Mouse (Mus musculus) layer of hippocampus, adult 9-11 months (tissue): ENCODE measurements around the gene Cog2.

Source experiments
- DNase-seq: peaks from one replicate; pipeline ENCODE4 v3.0.0; 2022

Gene Cog2

GRCm38 (mm10) chr8:124517142-124517541 lies 3.4 kb upstream of the Cog2 start:
- no peak for DNase-seq

- no peak for DNase-seq
These were observed 1.4 kb downstream of the Cog2 start for GRCm38 (mm10) chr8:124521946-124522345.

- no peak for DNase-seq
These were observed 5.7 kb downstream of the Cog2 start for GRCm38 (mm10) chr8:124526261-124526660.

DNA sequence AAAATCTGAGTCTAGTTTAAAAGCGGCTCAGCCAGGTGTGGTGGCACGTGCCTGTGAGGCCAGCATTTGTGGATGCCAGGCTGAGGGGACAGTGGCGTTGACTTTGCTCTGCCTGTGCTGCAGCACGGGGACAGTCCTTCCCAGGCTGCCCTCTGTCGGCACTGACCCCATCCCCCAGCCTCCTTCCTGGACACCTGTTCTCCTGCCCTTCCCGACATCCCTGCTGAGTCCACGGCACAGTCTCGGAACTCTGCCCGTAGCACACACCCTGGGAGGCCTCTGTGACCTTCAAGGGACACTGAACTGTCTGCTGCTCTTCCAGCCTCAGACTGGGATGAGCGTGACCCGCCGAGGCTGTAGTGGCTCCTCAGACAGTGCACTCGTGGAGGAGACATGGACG lies 9.5 kb downstream of the Cog2 start:
- no peak for DNase-seq

GRCm38 (mm10) chr8:124530556-124530955 lies 10.0 kb downstream of the Cog2 start:
- no peak for DNase-seq

GRCm38 (mm10) chr8:124530996-124531395 lies 10.4 kb downstream of the Cog2 start:
- DNase-seq = no peak

GRCm38 (mm10) chr8:124532626-124533025 lies 12.1 kb downstream of the Cog2 start:
- no peak for DNase-seq

DNA sequence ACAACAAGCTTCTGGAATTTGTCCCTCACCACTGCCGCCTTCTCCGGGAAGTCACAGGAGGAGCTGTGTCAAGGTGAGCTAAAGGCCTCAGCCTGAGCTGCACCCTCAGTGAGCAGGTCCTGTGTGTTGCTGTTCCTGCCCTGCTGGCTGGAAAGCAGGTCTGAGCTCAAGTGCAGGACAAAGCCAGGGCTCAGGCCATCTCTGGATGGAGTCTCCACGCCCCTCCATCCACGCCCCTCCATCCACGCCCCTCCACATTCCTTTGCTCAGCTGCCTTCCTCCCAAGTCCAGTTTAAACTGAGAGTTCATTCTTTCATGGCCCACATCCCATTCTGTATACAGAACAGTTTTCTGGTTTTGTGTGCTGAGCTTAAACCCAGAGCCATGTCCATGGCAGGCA lies 14.9 kb downstream of the Cog2 start:
- DNase-seq = no peak

GRCm38 (mm10) chr8:124540906-124541305 lies 20.3 kb downstream of the Cog2 start:
- DNase-seq = no peak

DNA sequence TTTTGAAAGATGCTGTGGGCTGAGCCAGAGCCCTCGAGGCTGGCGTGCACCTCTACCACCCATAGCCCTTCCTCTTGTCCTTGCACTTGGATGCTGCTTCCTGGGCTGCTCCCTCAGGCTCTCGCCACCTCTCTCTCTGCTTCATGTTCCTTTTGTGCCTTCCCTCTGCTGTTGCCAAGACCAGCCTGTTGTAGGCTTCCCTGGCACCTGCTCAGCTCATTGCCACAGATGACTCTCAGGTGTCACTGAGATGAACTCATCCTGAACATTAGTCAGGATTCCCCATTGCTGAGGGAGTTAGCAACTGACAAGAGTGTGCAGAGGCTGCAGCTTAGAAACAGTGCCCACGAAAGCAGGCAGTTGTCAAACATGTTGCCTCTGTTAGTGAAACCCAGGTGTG lies 21.4 kb downstream of the Cog2 start:
- DNase-seq = no peak

DNA sequence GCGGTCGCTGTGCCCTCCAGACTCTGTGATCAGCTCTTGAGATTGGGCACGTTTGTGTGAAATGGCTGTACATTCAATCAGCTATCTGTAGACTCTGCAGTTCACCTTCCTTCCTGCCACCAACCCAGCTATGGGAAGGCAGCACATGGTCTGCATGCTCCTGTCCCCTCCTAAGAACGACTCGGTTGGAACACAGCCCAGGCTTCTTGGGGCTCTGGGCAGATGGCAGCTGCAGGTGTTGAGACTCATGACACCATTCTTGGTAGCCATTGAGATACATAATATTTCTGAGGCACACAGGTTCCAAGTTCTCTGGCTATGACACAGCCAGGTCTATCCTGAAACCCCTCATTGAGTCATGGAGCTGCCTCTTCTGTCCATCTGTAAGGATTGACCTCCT lies 22.7 kb downstream of the Cog2 start:
- no peak for DNase-seq

DNA sequence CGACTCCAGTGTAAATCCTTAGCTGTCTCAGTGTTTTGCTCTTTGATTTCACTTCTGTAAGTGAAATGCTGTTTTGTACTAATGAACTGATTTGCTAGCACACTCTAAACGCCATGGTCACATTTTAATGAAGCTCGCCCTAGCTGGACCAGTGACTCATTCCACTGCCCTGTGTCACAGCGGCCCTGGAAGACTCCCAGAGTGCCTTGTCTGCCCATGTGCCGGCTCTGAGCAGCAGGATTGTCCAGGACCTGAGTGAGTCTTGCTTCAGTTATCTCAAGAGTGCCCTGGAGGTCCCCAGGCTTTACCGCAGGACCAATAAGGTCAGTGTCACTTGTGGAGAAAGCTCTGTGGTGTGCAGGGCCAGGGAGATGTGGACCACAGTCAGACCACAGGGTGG lies 25.8 kb downstream of the Cog2 start:
- no peak for DNase-seq

- no peak for DNase-seq
These were observed 26.2 kb downstream of the Cog2 start for GRCm38 (mm10) chr8:124546815-124547214.

DNA sequence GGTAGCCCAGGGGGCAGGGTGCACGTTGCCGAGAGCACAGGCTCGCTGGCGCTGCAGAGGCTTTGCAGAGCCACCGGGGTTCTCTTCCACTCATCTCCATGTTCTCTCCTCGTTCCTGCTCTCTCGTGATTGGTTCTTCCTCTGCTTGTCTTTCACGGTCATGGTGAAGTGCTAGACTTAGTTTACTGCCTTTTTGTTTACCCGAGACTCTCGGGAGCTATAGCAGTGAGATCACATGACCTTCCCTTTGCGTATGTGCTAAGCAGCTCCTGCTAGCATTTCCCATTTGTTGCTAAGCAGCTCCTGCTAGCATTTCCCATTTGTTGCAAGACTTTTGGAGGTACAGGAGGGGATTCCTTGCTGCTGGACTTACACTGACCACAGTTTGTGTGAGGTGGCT lies 26.7 kb downstream of the Cog2 start:
- no peak for DNase-seq

- no peak for DNase-seq
These were observed 27.6 kb downstream of the Cog2 start for GRCm38 (mm10) chr8:124548187-124548586.

DNA sequence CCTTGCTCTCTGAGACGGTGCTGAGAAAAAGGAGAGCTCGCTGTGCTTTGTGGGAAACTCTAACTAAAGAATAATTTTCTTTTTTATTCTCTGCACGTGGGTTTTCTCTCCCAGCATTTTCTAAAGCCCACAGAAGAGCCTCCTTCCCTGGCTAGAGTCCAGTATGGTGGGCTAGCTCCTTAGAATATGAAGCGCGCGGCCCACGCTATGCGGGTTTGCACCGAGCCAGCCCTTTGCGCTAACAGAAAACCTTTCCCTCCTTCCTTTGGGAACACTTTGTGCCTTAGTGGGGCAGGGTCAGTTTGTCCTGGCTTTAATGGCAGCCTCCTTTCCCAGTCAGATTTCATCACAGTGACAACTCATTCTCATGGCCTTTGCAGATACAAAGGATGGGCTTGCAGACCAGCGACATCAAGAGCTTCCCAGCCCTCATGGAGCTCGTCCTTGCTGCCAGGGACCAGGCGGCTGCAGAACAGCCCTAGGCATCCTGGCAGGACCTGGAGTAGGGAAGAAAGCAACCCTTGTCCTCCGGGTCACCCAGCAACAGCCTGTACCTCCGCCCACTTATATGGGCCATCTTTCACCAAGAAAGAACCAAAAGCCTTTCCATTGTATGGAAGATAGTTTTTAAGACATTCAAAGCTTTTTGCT lies 30.6 kb downstream of the Cog2 start:
- no peak for DNase-seq

DNA sequence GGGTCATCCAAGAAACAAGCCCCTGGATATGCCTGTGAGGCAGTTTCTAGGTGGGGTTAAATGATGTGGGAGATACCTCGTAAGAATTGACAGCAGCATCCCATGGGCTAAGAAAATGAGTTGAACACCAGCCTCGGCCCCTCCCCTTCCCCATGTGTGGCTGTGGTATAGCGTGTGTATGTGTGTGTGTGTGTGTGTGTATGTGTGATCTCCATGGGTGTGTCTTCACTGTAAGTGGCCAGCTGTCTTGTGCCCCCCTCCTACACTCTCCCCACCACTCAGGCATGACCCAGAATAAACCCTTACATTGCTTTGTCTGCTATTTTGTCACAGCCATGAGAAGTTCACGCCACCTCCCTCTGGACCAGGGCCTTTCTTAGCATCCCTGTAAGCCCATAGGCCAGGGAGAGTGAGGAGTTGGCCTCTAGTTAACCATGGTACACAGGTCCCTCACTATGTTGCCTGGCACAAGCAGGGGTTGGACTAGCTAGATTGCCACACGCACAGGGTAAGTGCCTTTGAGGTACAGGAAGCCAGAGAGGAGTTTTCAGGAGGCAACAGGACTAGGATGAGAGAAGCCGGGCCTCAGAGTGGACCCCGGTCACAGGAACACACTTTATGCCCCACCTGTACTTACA lies 34.7 kb downstream of the Cog2 start:
- no peak for DNase-seq

- no peak for DNase-seq
These were observed 35.6 kb downstream of the Cog2 start for GRCm38 (mm10) chr8:124556164-124556563.

DNA sequence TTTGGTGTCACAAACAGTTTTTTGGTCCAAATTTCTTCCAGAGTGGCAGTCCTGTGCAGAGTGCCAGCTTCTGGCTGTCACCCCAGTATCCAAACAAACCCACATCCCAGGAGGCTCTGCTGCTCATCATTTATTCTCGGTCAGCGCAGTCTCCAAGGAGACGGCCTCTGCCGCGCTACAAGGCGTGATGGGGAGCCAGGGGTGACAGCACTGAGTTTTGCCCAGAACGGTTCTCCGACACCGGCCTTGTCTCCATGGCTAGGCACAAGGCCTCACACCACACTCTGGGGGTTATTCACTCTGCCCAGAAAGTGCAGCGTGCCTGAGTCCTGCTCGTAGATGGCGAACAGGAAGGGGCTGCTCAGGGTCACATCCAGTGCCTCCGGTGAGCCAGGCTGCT lies 36.1 kb downstream of the Cog2 start:
- peak; percentile 78 for DNase-seq

GRCm38 (mm10) chr8:124557476-124557875 lies 36.9 kb downstream of the Cog2 start:
- DNase-seq = no peak

GRCm38 (mm10) chr8:124567126-124567525 lies 46.6 kb downstream of the Cog2 start:
- no peak for DNase-seq

DNA sequence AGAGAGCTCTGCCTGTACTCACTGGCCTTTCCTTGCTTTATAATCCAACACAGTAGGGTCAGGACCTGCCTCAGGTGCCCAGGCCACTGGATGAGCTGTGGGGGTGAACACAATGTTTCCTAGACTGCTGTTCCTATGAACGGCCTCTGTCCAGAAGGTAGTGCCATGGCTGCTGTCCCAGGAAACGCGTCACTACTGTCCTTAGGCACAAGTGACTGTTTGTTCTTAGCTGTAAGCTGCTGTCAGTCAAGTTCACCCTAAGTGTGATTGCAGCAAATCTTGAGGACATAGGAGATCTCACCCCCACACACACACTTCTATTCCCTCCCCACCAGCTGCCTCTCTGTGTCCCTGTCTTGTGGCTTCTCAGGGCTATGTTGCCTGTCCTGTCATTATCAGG lies 47.0 kb downstream of the Cog2 start:
- DNase-seq = no peak

- DNase-seq = peak; percentile 77
These were observed 48.5 kb downstream of the Cog2 start for GRCm38 (mm10) chr8:124569100-124569499.

DNA sequence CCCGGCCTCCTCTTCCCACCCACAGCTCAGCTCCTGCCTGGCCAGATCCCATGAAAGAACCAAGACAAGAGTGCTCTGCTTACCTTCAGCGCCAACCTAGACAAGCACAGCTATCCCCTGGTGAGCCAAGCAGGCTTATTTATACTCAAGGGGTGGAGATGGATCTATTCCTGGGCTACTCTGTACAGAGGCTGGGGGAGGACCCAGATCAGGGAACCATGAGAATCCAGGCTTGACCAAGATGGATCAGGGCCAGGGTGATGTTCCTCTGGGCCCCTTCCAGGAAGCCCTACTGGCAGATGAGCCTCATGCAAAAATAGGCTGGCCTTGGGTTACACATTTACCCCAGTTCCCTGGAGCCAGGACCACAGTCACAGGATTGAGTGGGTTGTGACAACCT lies 49.0 kb downstream of the Cog2 start, which contains the start of gene Agt:
Agt (minus strand) TSS at position 114 of the 400 bp plus-strand sequence.
- DNase-seq = no peak
